Mouse (Mus musculus) forebrain, embryonic 15.5 days (tissue): ENCODE results near the gene Tmprss7. TPM values are rescaled to one million over a fixed set of nuclear protein-coding genes. Genes with fewer than 3 reads are reported as not detected.
A peak's percentile ranks its signal among the peaks of the same experiment; 100 is the strongest.

Experiments
- ATAC-seq: fragments of 200-750 bp; cut with Nextera tagmentation; replicated peaks from 2 replicates; pipeline ENCODE4 v1.8.0; 2017; ENCODE audit warnings: mild to moderate bottlenecking, moderate TSS enrichment, moderate library complexity
- H3K27ac ChIP-seq: fragments of 300-500 bp; sonication (generic); replicated peaks from 2 replicates; pipeline ENCODE4 v1.5.1; 2015; ENCODE audit warnings: mild to moderate bottlenecking, inconsistent platforms
- H3K27me3 ChIP-seq: fragments of 300-500 bp; sonication (generic); 2 replicates; pipeline ENCODE4 v1.6.1; 2015; ENCODE audit warnings: inconsistent platforms
- H3K36me3 ChIP-seq: fragments of 300-500 bp; sonication (generic); 2 replicates; pipeline ENCODE4 v1.6.1; 2015; ENCODE audit warnings: mild to moderate bottlenecking, inconsistent platforms
- H3K4me1 ChIP-seq: fragments of 300-500 bp; sonication (generic); 2 replicates; pipeline ENCODE4 v1.6.1; 2015; ENCODE audit warnings: inconsistent platforms
- H3K4me2 ChIP-seq: fragments of 300-500 bp; sonication (generic); replicated peaks from 2 replicates; pipeline ENCODE4 v1.6.1; 2015; ENCODE audit warnings: mild to moderate bottlenecking, inconsistent platforms
- H3K4me3 ChIP-seq: fragments of 300-500 bp; sonication (generic); 2 replicates; pipeline ENCODE4 v1.5.1; 2015; ENCODE audit warnings: mild to moderate bottlenecking, inconsistent platforms
- H3K9ac ChIP-seq: fragments of 300-500 bp; sonication (generic); replicated peaks from 2 replicates; pipeline ENCODE4 v1.6.1; 2015; ENCODE audit warnings: mild to moderate bottlenecking, inconsistent platforms
- H3K9me3 ChIP-seq: fragments of 300-500 bp; sonication (generic); 2 replicates; pipeline ENCODE4 v1.6.1; 2016; ENCODE audit warnings: inconsistent platforms
- WGBS: fragments of 180-500 bp; shearing (Covaris S2); methylation state at CpG from one replicate; pipeline ENCODE4 v1.1.7; 2015; ENCODE audit warnings: mixed read lengths; 5-methylcytosine and 5-hydroxymethylcytosine counted together
- polyA plus RNA-seq: library from polyadenylated mRNA; unstranded; fragments of >200 nt; fragmentation: Nextera tagmentation; extraction: Ambion mirVana; gene quantifications from 2 replicates; pipeline ENCODE4 v1.2.1, GENCODE M21; 2015

Gene Tmprss7
- 0.39 and 0.65 TPM in 2 replicates for polyA plus RNA-seq

- no peak for ATAC-seq
- Histone ChIP-seq H3K27ac (no peak within 1 kb of the TSS), H3K4me3 (no peak within 1 kb of the TSS), H3K4me1 (peaks cover 14% of the 10 kb centered on the region), H3K4me2 (no peak within 1 kb of the TSS), H3K27me3 (no peaks in the 10 kb centered on the region), H3K36me3 (no peaks in the 10 kb centered on the region), H3K9ac (no peak within 1 kb of the TSS), H3K9me3 (no peaks in the 10 kb centered on the region)
- WGBS, result 70% methylated on average over 10 of the region's 10 CpGs
These were observed at the start of gene Tmprss7 for GRCm38 (mm10) chr16:45693558-45693957. Gene Tmprss7, minus strand, starts transcription at chr16:45693658.

- Histone ChIP-seq H3K27ac (peak within 1 kb of the TSS; percentile 89), H3K9me3 (no peaks in the 10 kb centered on the region), H3K9ac (peak within 1 kb of the TSS; percentile 82), H3K4me1 (peaks cover 21% of the 10 kb centered on the region), H3K36me3 (0 out of 2 replicates have a peak, but pooled peaks cover 4% of the 10 kb centered on the region), H3K27me3 (no peaks in the 10 kb centered on the region), H3K4me2 (peak within 1 kb of the TSS; percentile 48), H3K4me3 (peak within 1 kb of the TSS; percentile 71)
- WGBS, result under 1% methylated on average over 51 of the region's 51 CpGs
- peak; percentile 98 for ATAC-seq
These were observed 49.4 kb upstream of the Tmprss7 start, which contains the start of gene Abhd10 for GRCm38 (mm10) chr16:45742615-45743476. Gene Abhd10, minus strand, starts transcription at chr16:45742955.

- H3K4me1 ChIP-seq, result peaks cover 14% of the 10 kb centered on the region
- no peak for ATAC-seq
- H3K27me3 ChIP-seq, result no peaks in the 10 kb centered on the region
- H3K9me3 ChIP-seq, result no peaks in the 10 kb centered on the region
- WGBS, result 93% methylated on average over 8 of the region's 8 CpGs
- no peak overlapping the region for H3K9ac ChIP-seq
- H3K4me2 ChIP-seq, result no peak overlapping the region
- no peak overlapping the region for H3K27ac ChIP-seq
- no peak overlapping the region for H3K4me3 ChIP-seq
- H3K36me3 ChIP-seq, result peaks cover 44% of the 10 kb centered on the region
These were observed 44.4 kb upstream of the Tmprss7 start for GRCm38 (mm10) chr16:45737880-45738279.

- Histone ChIP-seq H3K4me2 (no peak overlapping the region), H3K4me1 (peaks cover 12% of the 10 kb centered on the region), H3K36me3 (peaks cover 51% of the 10 kb centered on the region), H3K9ac (no peak overlapping the region), H3K9me3 (no peaks in the 10 kb centered on the region), H3K27me3 (no peaks in the 10 kb centered on the region), H3K4me3 (no peak overlapping the region), H3K27ac (no peak overlapping the region)
- no peak for ATAC-seq
- 97% methylated on average over 3 of the region's 3 CpGs for WGBS
These were observed 43.3 kb upstream of the Tmprss7 start for GRCm38 (mm10) chr16:45736724-45737123.

- no peak for ATAC-seq
- 84% methylated on average over 5 of the region's 5 CpGs for WGBS
- H3K4me1 ChIP-seq, result peaks cover 5% of the 10 kb centered on the region
- H3K4me3 ChIP-seq, result no peak overlapping the region
- H3K27me3 ChIP-seq, result no peaks in the 10 kb centered on the region
- no peak overlapping the region for H3K27ac ChIP-seq
- H3K9me3 ChIP-seq, result no peaks in the 10 kb centered on the region
- peaks cover 28% of the 10 kb centered on the region for H3K36me3 ChIP-seq
- H3K9ac ChIP-seq, result no peak overlapping the region
- H3K4me2 ChIP-seq, result no peak overlapping the region
These were observed 35.7 kb upstream of the Tmprss7 start for GRCm38 (mm10) chr16:45729163-45729562.

GRCm38 (mm10) chr16:45724742-45725102, 31.3 kb upstream of the Tmprss7 start:
- Histone ChIP-seq H3K9ac (peak overlapping the region; percentile 81), H3K4me1 (peaks cover 38% of the 10 kb centered on the region), H3K9me3 (no peaks in the 10 kb centered on the region), H3K36me3 (peaks cover 15% of the 10 kb centered on the region), H3K27ac (peak overlapping the region; percentile 96), H3K4me3 (peak overlapping the region; percentile 60), H3K4me2 (peak overlapping the region; percentile 75), H3K27me3 (no peaks in the 10 kb centered on the region)
- 1% methylated on average over 10 of the region's 10 CpGs for WGBS
- ATAC-seq, result peak; percentile 69

GRCm38 (mm10) chr16:45724061-45724741, 30.7 kb upstream of the Tmprss7 start, which contains the start of gene Tagln3:
Gene Tagln3, minus strand, starts transcription at chr16:45724608.
- Histone ChIP-seq H3K27ac (peak within 1 kb of the TSS; percentile 96), H3K4me3 (peak within 1 kb of the TSS; percentile 60), H3K36me3 (peaks cover 20% of the 10 kb centered on the region), H3K4me2 (peak within 1 kb of the TSS; percentile 75), H3K4me1 (peaks cover 39% of the 10 kb centered on the region), H3K9ac (peak within 1 kb of the TSS; percentile 81), H3K27me3 (no peaks in the 10 kb centered on the region), H3K9me3 (no peaks in the 10 kb centered on the region)
- ATAC-seq, result peak; percentile 85
- WGBS, result under 1% methylated on average over 30 of the region's 30 CpGs

GRCm38 (mm10) chr16:45723172-45723901, 29.9 kb upstream of the Tmprss7 start:
- Histone ChIP-seq H3K27ac (peak overlapping the region; percentile 96), H3K36me3 (peaks cover 29% of the 10 kb centered on the region), H3K4me1 (peaks cover 39% of the 10 kb centered on the region), H3K4me3 (peak overlapping the region; percentile 60), H3K27me3 (no peaks in the 10 kb centered on the region), H3K9ac (peak overlapping the region; percentile 81), H3K9me3 (no peaks in the 10 kb centered on the region), H3K4me2 (peak overlapping the region; percentile 75)
- ATAC-seq, result peak; percentile 39
- 25% methylated on average over 6 of the region's 6 CpGs for WGBS

GRCm38 (mm10) chr16:45722460-45722951, 29.0 kb upstream of the Tmprss7 start:
- Histone ChIP-seq H3K9ac (peak overlapping the region; percentile 81), H3K27me3 (no peaks in the 10 kb centered on the region), H3K4me3 (peak overlapping the region; percentile 60), H3K27ac (peak overlapping the region; percentile 96), H3K4me2 (peak overlapping the region; percentile 75), H3K36me3 (peaks cover 35% of the 10 kb centered on the region), H3K4me1 (peaks cover 39% of the 10 kb centered on the region), H3K9me3 (no peaks in the 10 kb centered on the region)
- ATAC-seq, result no peak
- WGBS, result 44% methylated on average over 3 of the region's 3 CpGs

- Histone ChIP-seq H3K4me2 (no peak overlapping the region), H3K36me3 (peaks cover 58% of the 10 kb centered on the region), H3K27me3 (no peaks in the 10 kb centered on the region), H3K4me1 (peaks cover 39% of the 10 kb centered on the region), H3K27ac (no peak overlapping the region), H3K9ac (no peak overlapping the region), H3K9me3 (no peaks in the 10 kb centered on the region), H3K4me3 (no peak overlapping the region)
- WGBS, result 88% methylated on average over 10 of the region's 10 CpGs
- no peak for ATAC-seq
These were observed 26.7 kb upstream of the Tmprss7 start for GRCm38 (mm10) chr16:45720022-45720630.

GRCm38 (mm10) chr16:45718296-45718695, 24.8 kb upstream of the Tmprss7 start:
- H3K4me1 ChIP-seq, result peaks cover 34% of the 10 kb centered on the region
- no peaks in the 10 kb centered on the region for H3K27me3 ChIP-seq
- H3K9me3 ChIP-seq, result no peaks in the 10 kb centered on the region
- peaks cover 70% of the 10 kb centered on the region for H3K36me3 ChIP-seq
- H3K27ac ChIP-seq, result no peak overlapping the region
- WGBS, result 96% methylated on average over 4 of the region's 4 CpGs
- no peak for ATAC-seq
- no peak overlapping the region for H3K9ac ChIP-seq
- H3K4me2 ChIP-seq, result no peak overlapping the region
- H3K4me3 ChIP-seq, result no peak overlapping the region
